Mouse (Mus musculus) layer of hippocampus, postnatal 36 days (tissue): ENCODE data around the gene Wfdc1. TPM values are rescaled to one million over a fixed set of nuclear protein-coding genes. Genes with fewer than 3 reads are reported as not detected.

Source experiments
- DNase-seq, 2 experiments: peaks; one replicate each; pipeline ENCODE4 v3.0.0; 2022
- total RNA-seq, 2 experiments: library from RNA; stranded (reverse); gene quantifications; 2 replicates each; pipeline ENCODE4 v1.2.3; 2021

The Wfdc1 gene
- total RNA-seq, result 1 to 10 TPM; 7.8 to 9.2 TPM

DNA sequence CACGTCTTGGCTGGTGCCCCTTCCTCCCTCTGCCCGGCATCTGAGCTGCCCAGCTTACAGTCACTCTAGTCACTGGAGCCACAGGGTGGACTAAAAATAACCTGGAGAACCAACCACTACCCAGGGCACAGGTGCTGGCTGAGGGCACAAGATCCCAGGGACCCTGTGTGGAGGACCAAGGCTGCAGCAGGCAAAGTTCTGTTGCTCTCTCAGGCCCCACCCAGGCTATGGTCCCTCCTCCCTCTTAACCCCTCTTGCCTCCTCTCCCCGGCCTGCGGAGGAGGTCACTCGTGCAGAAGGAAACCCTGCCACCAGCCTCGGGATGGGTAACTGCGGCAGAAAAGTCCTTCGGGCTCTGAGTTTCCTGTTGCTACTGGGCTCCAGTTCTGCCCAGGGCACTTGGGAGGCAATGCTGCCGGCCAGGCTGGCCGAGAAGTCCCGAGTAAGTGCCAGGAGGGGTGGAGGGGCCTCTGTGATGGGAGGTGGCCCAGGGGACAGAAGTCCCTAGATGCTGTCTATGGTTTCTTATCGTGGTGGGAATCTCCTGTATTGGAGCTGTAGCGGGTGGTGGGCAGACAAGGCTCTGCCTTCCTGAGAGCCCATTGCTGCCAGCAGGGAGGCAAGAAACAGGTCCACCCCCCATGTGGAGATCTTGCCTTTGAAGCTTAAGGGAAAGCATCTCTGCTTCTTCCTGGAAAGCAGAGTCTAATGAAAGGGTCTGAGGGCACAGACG lies at the start of gene Wfdc1:
Wfdc1 (plus strand) TSS at position 147 of the 733 bp plus-strand sequence.
- no peak for DNase-seq

DNA sequence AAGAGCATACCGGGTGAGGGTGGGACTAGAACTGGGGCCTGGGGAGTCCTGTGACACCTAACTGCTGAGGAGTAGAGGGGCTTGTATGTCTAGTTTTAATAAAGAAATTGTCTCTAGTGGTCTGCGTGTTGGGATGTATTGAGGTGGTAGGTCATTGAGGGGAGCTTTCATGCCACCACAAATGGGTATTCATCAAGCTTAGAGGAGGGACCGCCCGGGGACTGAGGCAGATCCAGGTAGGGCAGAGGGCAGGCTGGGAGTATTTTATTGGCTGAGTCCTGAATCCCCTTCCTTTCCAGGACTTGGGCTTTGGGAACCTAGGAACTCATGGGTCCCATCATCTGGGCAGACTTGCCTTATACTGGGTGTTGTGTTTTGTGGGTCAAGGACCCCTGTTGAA lies 49.4 kb upstream of the Wfdc1 start:
- DNase-seq, result no peak

DNA sequence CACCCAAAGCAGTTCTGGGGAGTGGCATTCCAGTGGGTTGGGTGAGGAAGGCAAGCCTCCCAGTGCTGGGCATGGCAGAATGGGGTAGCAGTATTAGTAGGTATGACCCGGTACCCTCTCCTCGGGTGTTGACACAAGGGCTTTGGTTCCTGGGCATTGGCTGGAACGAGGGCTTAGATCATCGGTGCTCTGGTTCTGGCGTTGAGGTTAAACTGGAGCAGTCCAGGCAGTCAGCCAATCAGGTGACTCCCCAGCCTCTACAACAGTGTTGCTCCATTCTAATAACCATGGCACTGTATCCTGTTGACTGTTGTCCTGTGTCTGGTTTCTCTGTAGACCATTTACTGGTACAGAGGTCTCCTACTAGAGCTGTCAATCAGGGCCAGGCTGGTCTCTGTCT lies 48.6 kb upstream of the Wfdc1 start:
- DNase-seq, result no peak

GRCm38 (mm10) chr8:119618887-119619286 lies 47.3 kb upstream of the Wfdc1 start:
- DNase-seq, result no peak

DNA sequence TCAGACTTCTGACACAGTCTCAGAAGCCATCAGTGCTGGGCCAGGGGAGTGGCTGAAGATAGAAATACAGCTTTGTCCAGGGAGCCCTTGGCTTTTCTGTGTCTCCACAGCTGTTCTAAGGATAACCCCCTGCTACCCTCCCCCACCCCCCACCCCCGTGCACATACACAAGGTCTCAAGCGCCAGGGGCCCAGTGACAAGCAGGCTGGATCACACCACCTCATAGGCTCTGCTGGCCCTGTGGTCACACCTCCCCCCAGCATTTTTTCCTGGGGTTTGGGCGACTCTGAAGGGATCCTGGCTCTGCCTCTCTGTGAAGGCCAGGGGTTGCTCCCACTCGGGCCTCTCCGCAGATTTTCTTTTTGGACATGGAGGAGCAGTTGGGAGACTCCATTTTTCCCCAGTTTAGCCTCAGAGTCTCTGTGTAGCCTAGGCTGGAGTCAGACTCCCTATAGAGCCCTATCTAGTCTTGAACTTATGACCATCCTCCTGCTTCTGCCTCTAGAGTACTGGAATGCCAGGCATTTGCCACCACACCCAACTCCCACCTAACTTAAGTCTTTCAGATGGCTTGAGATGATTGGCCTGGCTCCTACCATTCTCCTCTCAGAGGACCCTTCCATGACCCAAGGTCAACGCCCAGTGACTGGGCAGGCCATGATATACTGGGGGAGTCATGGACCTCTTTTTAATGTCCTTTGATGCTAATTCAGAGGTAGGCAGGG lies 45.9 kb upstream of the Wfdc1 start:
- DNase-seq, result no peak

DNA sequence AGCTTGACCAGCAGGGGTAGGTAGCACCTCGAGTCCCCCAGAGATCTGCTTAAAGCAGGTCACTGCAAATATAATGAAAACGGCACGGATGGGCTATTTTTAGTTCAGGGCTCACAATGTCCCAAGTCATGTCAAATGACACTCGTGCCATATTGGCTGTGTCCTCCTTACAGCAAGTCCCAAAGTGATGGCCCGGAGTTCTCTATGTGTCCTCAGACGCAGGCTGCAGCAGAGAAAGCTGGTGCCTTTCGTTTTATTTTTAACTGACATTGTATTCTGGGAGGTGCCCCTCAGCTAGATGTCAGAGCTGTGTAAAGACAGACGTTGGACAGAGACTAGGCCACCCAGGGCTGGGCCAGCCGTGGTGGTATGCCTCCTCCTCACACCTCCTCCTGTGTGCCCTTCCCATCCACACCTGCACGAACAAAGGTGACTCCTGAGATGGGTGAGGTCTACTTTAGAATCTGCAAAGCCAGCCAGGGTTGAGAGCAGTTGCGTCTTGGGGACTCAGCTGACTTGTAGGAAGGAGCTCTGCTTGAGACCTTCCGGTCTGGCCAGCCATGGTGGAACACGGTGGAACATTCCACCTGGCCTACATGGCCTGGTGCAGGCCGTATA lies 45.2 kb upstream of the Wfdc1 start:
- no peak for DNase-seq

- no peak for DNase-seq
Measured at GRCm38 (mm10) chr8:119622555-119622954, 43.6 kb upstream of the Wfdc1 start.

DNA sequence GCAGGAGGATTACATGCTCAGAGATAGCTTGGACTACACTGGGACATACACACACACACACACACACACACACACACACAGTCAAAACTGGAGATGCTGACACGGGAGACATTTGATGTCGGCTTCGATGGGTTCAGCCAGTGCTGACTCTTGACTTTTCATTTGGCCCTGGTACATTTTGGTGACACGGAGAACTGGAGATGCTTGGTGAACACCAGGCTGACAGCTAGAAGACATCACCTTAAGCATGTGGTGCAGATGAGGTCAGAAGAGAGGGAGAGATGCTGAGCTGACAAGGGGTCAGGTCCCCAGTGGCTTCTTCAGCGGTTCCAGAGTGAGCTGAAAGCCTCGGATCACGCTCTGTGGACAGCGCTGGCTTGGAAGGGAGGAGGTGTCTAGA lies 43.1 kb upstream of the Wfdc1 start:
- DNase-seq, result no peak

- no peak for DNase-seq
Measured at GRCm38 (mm10) chr8:119623744-119624143, 42.4 kb upstream of the Wfdc1 start.

DNA sequence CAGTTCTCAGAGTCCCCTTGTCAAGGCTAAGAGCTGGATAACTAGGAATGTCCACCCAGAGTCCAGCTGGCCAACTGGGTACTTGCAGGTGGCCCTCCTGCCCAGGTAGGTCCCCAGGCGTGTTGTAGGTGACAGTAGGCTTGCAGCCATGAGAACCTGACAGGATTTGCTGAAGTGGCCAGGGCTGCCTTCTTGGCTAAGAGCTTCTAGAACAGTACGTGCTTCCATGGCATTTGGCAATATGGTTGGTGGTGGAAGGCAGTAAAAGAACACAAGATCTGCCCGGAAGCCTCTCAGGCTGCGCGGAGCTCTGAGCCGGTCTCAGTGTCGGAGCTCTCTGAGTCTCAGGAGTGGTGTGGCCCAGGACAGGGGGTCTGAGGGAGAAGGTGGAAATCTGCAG lies 41.2 kb upstream of the Wfdc1 start:
- no peak for DNase-seq

DNA sequence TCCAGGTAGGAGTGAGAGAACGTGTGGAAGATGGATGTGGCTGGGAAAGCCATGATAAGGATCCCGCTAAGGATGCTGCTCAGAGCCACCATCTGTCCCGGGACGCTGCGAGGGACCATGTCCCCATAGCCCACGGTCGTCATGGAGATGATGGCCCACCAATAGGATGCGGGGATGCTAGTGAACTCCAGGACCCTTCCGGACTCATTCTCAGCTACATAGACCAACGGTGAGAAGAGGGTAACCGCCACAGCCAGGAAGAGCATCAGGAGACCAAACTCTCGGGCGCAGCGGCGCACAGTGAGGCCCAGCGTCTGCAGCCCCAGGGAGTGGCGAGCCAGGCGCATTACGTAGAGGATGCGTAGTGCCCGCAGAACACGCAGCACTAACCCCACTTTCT lies 40.4 kb upstream of the Wfdc1 start:
- DNase-seq, result no peak

DNA sequence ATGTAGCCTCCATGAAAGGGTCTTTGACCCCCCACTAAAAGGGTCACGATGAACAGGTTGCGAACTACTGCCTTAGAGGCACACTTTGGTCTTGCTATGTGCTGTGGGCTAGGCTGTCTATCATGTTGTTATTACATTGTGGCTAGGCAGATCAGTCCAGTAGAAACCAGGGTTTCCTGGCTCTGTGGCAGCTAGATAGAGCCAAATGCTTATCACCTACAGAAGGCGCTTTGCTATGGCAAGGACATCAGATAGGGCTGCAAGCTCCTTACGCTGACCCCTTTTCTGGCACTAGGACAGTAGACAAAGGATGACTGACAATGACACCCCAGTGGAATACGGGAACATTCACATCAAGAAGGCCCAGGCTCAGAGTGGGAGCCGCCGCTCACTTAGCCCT lies 39.0 kb upstream of the Wfdc1 start:
- DNase-seq, result no peak

DNA sequence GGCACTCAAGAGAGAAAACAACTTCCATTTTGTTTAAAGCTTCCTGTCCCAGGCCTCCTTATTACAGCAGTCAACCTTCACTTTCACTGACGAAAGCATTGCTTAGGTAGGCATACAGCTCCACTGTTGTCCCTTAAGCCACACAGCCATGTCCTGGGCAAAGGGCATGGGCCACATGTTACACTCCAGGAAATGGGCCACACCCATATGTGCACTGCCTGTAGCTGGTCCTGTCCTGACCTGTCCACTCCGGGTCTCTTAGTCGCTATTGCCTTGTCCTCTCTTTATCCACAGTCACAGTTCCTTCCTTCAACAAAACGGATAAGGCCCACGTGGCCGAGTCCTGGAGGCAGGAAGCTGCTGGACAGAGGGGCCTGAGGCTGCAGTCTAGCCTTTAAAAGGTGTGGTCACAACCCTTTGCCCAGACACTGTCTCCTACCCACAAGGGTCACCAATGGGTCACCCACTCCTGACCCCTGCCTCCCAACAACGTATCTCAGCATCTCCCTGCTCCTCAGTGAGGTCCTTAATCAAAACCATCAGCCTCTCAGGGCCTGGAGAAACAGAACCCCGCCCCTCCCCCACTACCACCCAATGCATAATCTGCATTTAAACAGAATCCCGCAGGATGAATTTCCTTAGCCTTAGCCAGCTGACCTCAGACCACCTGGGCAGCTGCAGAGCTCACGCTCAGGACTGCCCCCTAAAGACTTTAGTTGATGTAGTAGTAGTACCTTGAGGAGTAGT lies 38.4 kb upstream of the Wfdc1 start:
- no peak for DNase-seq

GRCm38 (mm10) chr8:119630841-119631240 lies 35.3 kb upstream of the Wfdc1 start:
- no peak for DNase-seq

DNA sequence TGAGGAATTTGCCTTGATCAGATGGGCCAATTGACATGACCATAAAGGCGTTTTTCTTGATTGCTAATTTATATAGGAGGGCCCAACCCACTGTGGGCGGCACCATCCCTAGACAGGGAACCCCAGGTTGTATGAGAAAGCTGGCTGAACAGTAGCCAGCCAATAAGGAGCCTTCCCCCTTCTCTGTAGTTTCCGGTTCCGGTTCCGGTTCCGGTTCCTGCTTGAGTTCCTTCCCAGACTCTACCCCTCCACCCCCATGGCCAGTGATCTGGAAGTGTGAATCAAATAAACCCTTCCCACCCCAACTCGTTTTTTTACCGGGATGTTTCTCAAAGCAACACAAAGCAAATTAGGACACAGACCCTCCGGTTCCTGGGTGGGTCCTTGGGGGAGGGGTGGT lies 33.9 kb upstream of the Wfdc1 start:
- no peak for DNase-seq

DNA sequence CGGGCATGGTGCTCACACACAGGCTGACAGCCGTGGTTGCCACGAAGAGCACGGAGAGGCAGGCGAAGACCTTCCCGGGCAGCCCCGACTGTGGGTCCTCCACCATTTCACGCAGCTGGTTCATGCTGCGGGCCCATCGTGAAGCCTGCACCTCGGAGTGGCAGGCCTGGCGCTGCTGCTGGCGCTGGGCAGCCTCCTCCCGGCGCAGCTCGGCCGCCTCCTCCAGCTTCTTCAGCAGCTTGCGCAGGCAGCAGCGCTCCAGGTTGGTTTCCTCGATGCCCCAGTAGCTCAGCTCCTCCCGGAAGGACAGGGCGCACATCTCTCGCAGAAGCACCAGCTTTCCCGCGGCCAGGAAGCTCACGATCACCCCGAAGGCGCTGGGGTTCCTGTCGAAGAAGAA lies 33.3 kb upstream of the Wfdc1 start:
- no peak for DNase-seq

DNA sequence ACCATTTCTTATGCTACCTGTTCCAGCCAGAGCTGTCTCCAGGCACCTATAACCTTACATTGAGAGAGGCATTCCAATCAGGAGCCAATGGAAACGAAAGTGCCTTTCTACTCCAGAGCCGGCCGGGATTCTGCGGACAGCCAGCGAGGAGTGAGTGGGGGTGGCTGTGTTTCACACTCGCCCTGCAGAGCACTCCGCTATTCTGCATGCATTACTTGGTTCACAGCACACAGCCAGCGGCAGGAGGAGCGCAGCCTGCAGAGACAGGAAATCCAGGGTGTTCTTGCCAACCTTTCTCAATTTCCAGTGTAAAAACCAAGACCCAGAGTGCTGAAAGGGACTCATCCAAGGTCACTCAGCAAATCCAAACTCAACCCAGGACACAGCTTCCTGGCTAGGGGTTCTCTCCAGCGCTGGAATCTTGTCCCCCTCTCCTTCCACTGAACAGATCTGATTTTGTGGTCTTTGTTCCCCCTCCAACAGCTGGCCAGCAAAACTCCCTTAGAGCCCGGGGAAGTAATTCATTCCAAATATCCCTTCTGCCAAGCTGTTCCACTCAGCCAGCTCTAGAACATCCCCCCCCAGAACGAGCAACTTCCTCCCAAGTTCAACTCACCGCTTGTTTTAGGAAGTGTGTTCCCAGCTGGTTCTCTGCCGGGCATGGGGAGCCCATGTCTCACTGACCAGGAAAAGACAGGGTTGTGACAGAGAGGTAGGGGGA lies 31.4 kb upstream of the Wfdc1 start:
- no peak for DNase-seq

DNA sequence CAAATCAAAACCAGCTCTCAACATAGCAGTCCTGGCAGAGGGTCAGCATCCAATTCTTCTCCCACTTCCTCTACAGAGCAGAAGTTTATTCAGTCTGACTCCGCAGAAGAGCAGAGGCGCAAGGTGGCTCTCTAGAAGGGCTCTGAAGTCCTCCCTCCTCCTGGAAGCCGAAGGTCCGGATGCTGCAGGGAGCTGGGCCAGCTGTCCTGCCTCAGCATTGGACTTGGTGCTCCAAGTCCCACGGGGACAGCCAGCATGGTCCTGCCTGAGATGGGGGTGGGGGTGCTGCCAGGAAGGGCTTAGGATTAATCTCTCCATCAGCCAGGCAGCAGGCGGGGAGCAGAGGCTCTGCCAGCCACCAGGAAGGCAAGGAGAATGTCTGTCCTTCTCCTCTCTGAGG lies 30.8 kb upstream of the Wfdc1 start, which contains the start of gene Kcng4:
Kcng4 (minus strand) TSS at position 303 of the 400 bp plus-strand sequence.
- peak in 1 of 2 experiments; percentile 11 for DNase-seq

DNA sequence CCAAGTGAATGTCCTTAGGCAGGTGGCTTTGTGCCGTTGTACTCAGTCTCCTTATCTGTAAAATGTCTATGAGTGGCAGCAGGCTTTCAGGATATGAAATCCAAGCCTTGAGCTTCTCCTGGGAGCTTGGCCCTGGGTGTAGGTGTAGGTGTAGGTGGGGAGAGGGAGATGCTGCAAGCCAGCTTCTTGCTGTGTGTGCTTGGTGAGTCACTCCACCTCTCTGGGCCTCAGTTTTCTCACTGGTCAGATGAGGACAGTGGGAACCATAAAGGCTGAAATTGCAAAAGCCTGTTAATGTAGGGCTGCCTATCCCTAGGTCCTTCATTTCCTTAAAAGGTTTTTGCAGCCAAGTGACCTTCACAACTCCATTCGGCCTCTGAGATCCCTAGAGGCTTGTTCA lies 30.2 kb upstream of the Wfdc1 start:
- DNase-seq, result no peak

DNA sequence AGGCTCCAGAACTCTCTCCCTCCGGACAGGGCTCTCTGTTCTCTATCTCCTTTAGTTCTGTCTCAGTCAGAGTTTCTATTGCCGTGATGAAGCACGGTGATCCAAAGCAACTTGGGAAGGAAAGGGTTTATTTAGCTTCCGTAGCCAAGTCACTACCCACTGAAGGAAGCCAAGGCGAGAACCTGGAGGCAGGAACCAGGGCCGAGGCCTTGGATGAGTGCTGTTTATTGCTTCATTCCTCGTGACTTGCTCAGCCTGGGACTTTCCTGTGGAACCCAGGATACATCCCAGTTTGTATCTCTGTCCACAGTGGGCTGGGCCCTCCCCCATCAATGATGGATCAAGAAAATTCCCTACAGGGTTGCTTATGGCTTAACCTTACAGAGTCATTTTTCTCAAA lies 29.4 kb upstream of the Wfdc1 start:
- no peak for DNase-seq

- no peak for DNase-seq
Measured at GRCm38 (mm10) chr8:119637381-119637780, 28.8 kb upstream of the Wfdc1 start.

GRCm38 (mm10) chr8:119638261-119638660 lies 27.9 kb upstream of the Wfdc1 start:
- no peak for DNase-seq
